27 mouse cellular contexts compared by ENCODE assay signal in the genomic region with DNA sequence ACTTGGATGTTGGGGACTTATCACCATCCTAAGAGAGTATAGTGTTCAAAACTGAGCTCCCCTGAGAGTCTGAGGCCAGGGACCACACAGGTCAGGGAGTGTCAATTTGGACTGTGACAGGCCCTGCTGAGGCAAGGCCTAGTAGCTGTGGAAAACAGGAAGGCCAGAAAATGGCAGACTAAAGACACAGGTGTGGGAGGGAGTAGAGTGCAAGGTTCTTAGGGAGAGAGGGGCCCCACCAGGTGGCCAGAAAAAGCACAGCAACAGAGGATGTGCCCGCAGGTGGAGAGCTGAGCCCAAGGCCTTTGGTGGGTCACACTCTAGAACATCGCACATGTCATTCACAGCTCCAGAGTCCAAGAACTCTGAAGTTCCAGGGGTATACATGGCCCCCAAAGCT. TPM values are rescaled to one million over a fixed set of nuclear protein-coding genes. Genes with fewer than 3 reads are reported as not detected.
DNase-seq lines count a peak whose midpoint lies in the region; ATAC-seq lines count a peak whose summit lies in the region.
"Had no signal": no experiment of that assay in that cellular context is flagged by ENCODE, and none has a peak within 500 bp of the region (broad histone marks: within the 10 kb centered on the region; RNA-seq: fewer than 3 reads in every experiment).

No protein-coding gene starts in this region.

- H3K27ac ChIP-seq in heart, embryonic 10.5 days, result no peak overlapping the region
- no peak overlapping the region for H3K27ac ChIP-seq in midbrain, embryonic 11.5 days (ENCODE audit: low read depth, low read length)
- H3K27ac ChIP-seq in midbrain, embryonic 15.5 days, result no peak overlapping the region
- H3K27ac ChIP-seq: forebrain, embryonic 12.5 days; hindbrain, embryonic 15.5 days; liver, embryonic 12.5 days; midbrain, embryonic 12.5 days; neural tube, embryonic 13.5 days had no signal

- no peak overlapping the region for H3K4me3 ChIP-seq in heart, embryonic 10.5 days
- H3K4me3 ChIP-seq in midbrain, embryonic 11.5 days (ENCODE audit: low read depth, low read length), result no peak overlapping the region
- H3K4me3 ChIP-seq in midbrain, embryonic 15.5 days, result no peak overlapping the region
- H3K4me3 ChIP-seq: erythroblast, embryonic 14.5 days; forebrain, embryonic 12.5 days; hindbrain, embryonic 15.5 days; liver, embryonic 12.5 days; midbrain, embryonic 12.5 days; neural tube, embryonic 13.5 days had no signal

- WGBS in heart, embryonic 10.5 days, result 73% methylated on average over 2 of the region's 2 CpGs
- WGBS in midbrain, embryonic 11.5 days, result 88% methylated on average over 2 of the region's 2 CpGs
- WGBS in midbrain, embryonic 15.5 days, result 79% methylated on average over 2 of the region's 2 CpGs

- H3K9me3 ChIP-seq in heart, embryonic 10.5 days, result 0 out of 2 replicates have a peak, but pooled peaks cover 5% of the 10 kb centered on the region
- H3K9me3 ChIP-seq in midbrain, embryonic 11.5 days (ENCODE audit: control insufficient read depth, low read length), result peaks cover 3% of the 10 kb centered on the region; the same call in 1 of the 2 replicates
- no peaks in the 10 kb centered on the region; the same call in 1 of the 2 replicates for H3K9me3 ChIP-seq in midbrain, embryonic 15.5 days
- H3K9me3 ChIP-seq: liver, embryonic 12.5 days had no signal

- no peak overlapping the region for H3K9ac ChIP-seq in midbrain, embryonic 11.5 days (ENCODE audit: low read length)
- H3K9ac ChIP-seq in midbrain, embryonic 15.5 days, result no peak overlapping the region
- H3K9ac ChIP-seq: forebrain, embryonic 12.5 days; forebrain, postnatal 0 days; hindbrain, embryonic 15.5 days; liver, embryonic 12.5 days; liver, postnatal 0 days; midbrain, embryonic 12.5 days; neural tube, embryonic 13.5 days had no signal

- H3K27me3 ChIP-seq in heart, embryonic 10.5 days (ENCODE audit: insufficient read depth, poor library complexity, severe bottlenecking), result no peaks in the 10 kb centered on the region
- no peaks in the 10 kb centered on the region for H3K27me3 ChIP-seq in midbrain, embryonic 11.5 days (ENCODE audit: control insufficient read depth, insufficient read depth, low read length)
- no peaks in the 10 kb centered on the region for H3K27me3 ChIP-seq in midbrain, embryonic 15.5 days (replicated peaks)
- H3K27me3 ChIP-seq: forebrain, embryonic 12.5 days; hindbrain, embryonic 15.5 days; liver, embryonic 12.5 days; midbrain, embryonic 12.5 days; neural tube, embryonic 13.5 days had no signal

- H3K36me3 ChIP-seq in heart, embryonic 10.5 days, result no peaks in the 10 kb centered on the region
- no peaks in the 10 kb centered on the region for H3K36me3 ChIP-seq in midbrain, embryonic 11.5 days (ENCODE audit: control insufficient read depth, insufficient read depth, low read length)
- no peaks in the 10 kb centered on the region for H3K36me3 ChIP-seq in midbrain, embryonic 15.5 days (replicated peaks)
- H3K36me3 ChIP-seq: forebrain, embryonic 12.5 days; hindbrain, embryonic 15.5 days; liver, embryonic 12.5 days; midbrain, embryonic 12.5 days; neural tube, embryonic 13.5 days had no signal

- peak; percentile 72 for DNase-seq in heart, embryonic 10.5 days (ENCODE audit: low spot score)
- no peak for DNase-seq in heart, adult 8-10 months (ENCODE audit: low spot score)
- DNase-seq in midbrain, embryonic 11.5 days (ENCODE audit: low spot score, missing footprints), result peak; percentile 68
- DNase-seq in ZHBTc4 (ENCODE audit: low read depth, low spot score), result peak; percentile 22
- DNase-seq in layer of hippocampus, postnatal 36 days, result no peak
- DNase-seq: adrenal gland, adult 8-10 months; cerebellum, adult 8-10 months; forebrain, postnatal 0 days; gastrocnemius, postnatal 14 days; heart, adult 18-20 months; kidney, adult 11 months; kidney, postnatal 36 days; left cerebral cortex, postnatal 4 days; liver, postnatal 0 days; right cerebral cortex, postnatal 4 days; thymus, postnatal 4 days had no signal

- H3K4me2 ChIP-seq in midbrain, embryonic 11.5 days, result no peak overlapping the region
- H3K4me2 ChIP-seq in midbrain, embryonic 15.5 days, result no peak overlapping the region
- H3K4me2 ChIP-seq: forebrain, embryonic 12.5 days; hindbrain, embryonic 15.5 days; liver, embryonic 12.5 days; midbrain, embryonic 12.5 days; neural tube, embryonic 13.5 days had no signal

- peaks cover 4% of the 10 kb centered on the region; the same call in 1 of the 2 replicates for H3K4me1 ChIP-seq in heart, embryonic 10.5 days
- no peaks in the 10 kb centered on the region for H3K4me1 ChIP-seq in midbrain, embryonic 11.5 days (ENCODE audit: control insufficient read depth, insufficient read depth, low read length)
- no peaks in the 10 kb centered on the region for H3K4me1 ChIP-seq in midbrain, embryonic 15.5 days
- H3K4me1 ChIP-seq: forebrain, embryonic 12.5 days; hindbrain, embryonic 15.5 days; liver, embryonic 12.5 days; midbrain, embryonic 12.5 days; neural tube, embryonic 13.5 days had no signal

- no peak for ATAC-seq in midbrain, embryonic 11.5 days (ENCODE audit: low FRiP score)
- ATAC-seq in midbrain, embryonic 15.5 days (replicated peaks), result no peak
- no peak for ATAC-seq in erythroid progenitor cell, adult 5-6 weeks (replicated peaks; ENCODE audit: low FRiP score, poor library complexity, severe bottlenecking)
- ATAC-seq: activated CD4-positive, CD25-positive, alpha-beta regulatory T cell, adult 4 months; forebrain, postnatal 0 days; inflammation-experienced regulatory T-cells, adult 6 months; liver, embryonic 12.5 days; liver, postnatal 0 days had no signal

RNA-seq across cellular contexts. Expression of a gene that starts 10.3 kb away (rescaled TPM):
- 38.1 and 38.9 TPM in 2 replicates for polyA plus RNA-seq in heart, embryonic 10.5 days (2016; fragmentation: Nextera tagmentation; extraction: Ambion mirVana)
- total RNA-seq in heart, adult 8-10 months (2022), result 100 to 1,000 TPM; 115 to 138 (median 131) TPM
- polyA plus RNA-seq in midbrain, embryonic 11.5 days (2014; fragmentation: Nextera tagmentation; extraction: Ambion mirVana), result 19.9 and 21.7 TPM in 2 replicates
- 52.4 and 52.8 TPM in 2 replicates for polyA plus RNA-seq in midbrain, embryonic 15.5 days (2015; fragmentation: Nextera tagmentation; extraction: Ambion mirVana)
- 100 to 1,000 TPM; 181 to 202 TPM for total RNA-seq in layer of hippocampus, postnatal 36 days (2021)
- total RNA-seq in erythroid progenitor cell, adult 5-6 weeks (2015; ENCODE audit: low replicate concordance), result 1.3 TPM in 1 of 2 replicates, not detected in the other
- not detected in 2 replicates for total RNA-seq in erythroid progenitor cell, adult 5-6 weeks (2017; ENCODE audit: low replicate concordance)
- total RNA-seq: MEL had no signal
- polyA plus RNA-seq: erythroblast, embryonic 14.5 days had no signal

Comparison
In these comparisons a context has a peak if more than half of its experiments do, and no peak if none do; other contexts are left out.
1. DNase-seq: peak in heart, embryonic 10.5 days (single experiment), midbrain, embryonic 11.5 days (single experiment) and ZHBTc4 (single experiment); none in heart, adult 8-10 months (single experiment) and layer of hippocampus, postnatal 36 days (0 of 2).
2. RNA of a gene that starts 10.3 kb away (total RNA-seq): 181 to 202 TPM in layer of hippocampus, postnatal 36 days and 115 to 138 TPM in heart, adult 8-10 months; 1.3 TPM in erythroid progenitor cell, adult 5-6 weeks; every median in the first group is over 10 times any median in the second.